Mouse (Mus musculus): ENCODE data around the gene Rcan3. TPM values are rescaled to one million over a fixed set of nuclear protein-coding genes. Genes with fewer than 3 reads are reported as not detected.

Gene Rcan3
- polyA plus RNA-seq (2017; shearing (Covaris generic)) = 17.6 TPM

GRCm38 (mm10) chr4:135433443-135434394 lies at the start of gene Rcan3:
Gene Rcan3, minus strand, starts transcription at chr4:135433853.

DNA sequence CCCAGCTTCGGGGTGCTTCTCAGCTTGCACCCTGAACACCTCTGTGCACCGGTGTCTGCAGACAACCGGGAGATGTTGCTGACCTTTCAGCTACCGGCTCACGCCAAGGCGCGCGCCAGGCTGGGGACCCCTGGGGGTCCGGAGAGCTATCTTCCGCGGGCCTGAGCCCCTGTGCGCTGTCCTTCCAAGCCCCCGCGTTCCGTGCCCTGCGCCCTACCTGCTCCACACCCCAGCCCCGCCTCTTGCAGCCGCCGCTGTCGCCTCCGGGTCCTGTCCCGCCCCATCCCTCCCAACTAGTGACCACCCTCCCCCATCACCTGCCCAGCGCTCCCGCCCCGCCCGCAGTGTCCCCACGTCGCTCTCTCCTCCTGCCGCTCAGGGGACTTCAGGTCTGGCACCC lies 35.7 kb downstream of the Rcan3 start, which contains the start of gene Ncmap:
Ncmap (minus strand) TSS at position 237 of the 400 bp plus-strand sequence.

Other genes with a start within 250 kb of the Rcan3 start
- gene Clic4, start 161.0 kb downstream of the Rcan3 start, polyA plus RNA-seq (2017; shearing (Covaris generic)) = 11.7 TPM
- gene Srrm1, start 80.5 kb downstream of the Rcan3 start, polyA plus RNA-seq (2017; shearing (Covaris generic)) = 188 TPM
- gene Ncmap, start 35.6 kb downstream of the Rcan3 start, polyA plus RNA-seq (2017; shearing (Covaris generic)) = 39.9 TPM
- gene Stpg1, start 60.9 kb upstream of the Rcan3 start, polyA plus RNA-seq (2017; shearing (Covaris generic)) = not detected
- gene Nipal3, start 61.2 kb upstream of the Rcan3 start, polyA plus RNA-seq (2017; shearing (Covaris generic)) = 17.0 TPM
- gene Grhl3, start 139.8 kb upstream of the Rcan3 start, polyA plus RNA-seq (2017; shearing (Covaris generic)) = not detected